Mouse (Mus musculus) embryo, embryonic 10 days (tissue): ENCODE measurements around the gene Mylk4.
A peak's percentile ranks its signal among the peaks of the same experiment; 100 is the strongest.

Experiments used
- DNase-seq: peaks from one replicate; pipeline ENCODE4 v3.0.0-alpha.2; 2015; ENCODE audit warnings: low spot score

Mylk4 gene

GRCm38 (mm10) chr13:32783816-32784215, at the start of gene Mylk4:
Mylk4 (minus strand) TSS chr13:32783954.
- DNase-seq = no peak

- DNase-seq = no peak
Measured at GRCm38 (mm10) chr13:32833237-32833636, 49.5 kb upstream of the Mylk4 start.

- DNase-seq = no peak
Measured at GRCm38 (mm10) chr13:32832776-32833175, 49.0 kb upstream of the Mylk4 start.

- DNase-seq = no peak
Measured at GRCm38 (mm10) chr13:32831505-32832273, 47.9 kb upstream of the Mylk4 start.

DNA sequence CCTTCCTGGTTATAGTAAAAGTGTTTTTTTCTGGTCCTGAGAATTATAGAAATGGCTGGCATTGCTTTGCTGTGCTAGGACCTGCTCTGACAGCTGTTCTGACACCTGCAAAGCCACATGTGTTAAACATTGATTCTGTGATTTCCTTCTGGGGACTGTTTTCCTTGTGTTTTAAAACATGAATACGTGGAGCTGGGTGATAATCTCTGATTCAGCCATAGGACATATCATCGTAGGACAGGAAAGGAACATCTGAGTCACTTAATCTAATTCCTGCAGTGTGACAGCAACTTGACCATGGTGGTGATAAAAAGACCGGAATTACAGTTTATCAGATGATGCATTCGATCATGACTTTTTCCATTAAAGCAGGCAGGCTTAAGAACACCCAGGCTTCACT, 45.1 kb upstream of the Mylk4 start:
- DNase-seq = no peak

DNA sequence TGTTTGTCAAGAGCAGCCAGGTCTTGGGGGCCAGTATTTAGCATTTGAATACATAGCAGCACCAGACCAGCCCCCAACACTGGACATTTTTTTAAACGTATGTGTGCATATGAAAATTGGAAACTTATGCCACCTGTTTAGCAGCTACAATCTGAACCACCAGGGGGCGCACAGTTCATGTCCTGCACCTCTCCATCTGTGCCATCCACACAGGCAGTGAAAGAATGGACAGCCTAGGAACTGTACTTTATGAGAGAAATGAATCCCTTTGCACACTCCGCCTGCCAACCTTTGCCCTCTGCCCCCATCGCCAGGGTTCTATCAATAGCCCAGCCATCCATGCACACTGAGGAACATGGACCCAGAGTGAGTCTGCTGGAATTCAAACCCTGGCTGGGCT, 44.2 kb upstream of the Mylk4 start:
- peak; percentile 66 for DNase-seq

- no peak for DNase-seq
Measured at GRCm38 (mm10) chr13:32827111-32827822, 43.5 kb upstream of the Mylk4 start.

- no peak for DNase-seq
Measured at GRCm38 (mm10) chr13:32825546-32825945, 41.8 kb upstream of the Mylk4 start.

DNA sequence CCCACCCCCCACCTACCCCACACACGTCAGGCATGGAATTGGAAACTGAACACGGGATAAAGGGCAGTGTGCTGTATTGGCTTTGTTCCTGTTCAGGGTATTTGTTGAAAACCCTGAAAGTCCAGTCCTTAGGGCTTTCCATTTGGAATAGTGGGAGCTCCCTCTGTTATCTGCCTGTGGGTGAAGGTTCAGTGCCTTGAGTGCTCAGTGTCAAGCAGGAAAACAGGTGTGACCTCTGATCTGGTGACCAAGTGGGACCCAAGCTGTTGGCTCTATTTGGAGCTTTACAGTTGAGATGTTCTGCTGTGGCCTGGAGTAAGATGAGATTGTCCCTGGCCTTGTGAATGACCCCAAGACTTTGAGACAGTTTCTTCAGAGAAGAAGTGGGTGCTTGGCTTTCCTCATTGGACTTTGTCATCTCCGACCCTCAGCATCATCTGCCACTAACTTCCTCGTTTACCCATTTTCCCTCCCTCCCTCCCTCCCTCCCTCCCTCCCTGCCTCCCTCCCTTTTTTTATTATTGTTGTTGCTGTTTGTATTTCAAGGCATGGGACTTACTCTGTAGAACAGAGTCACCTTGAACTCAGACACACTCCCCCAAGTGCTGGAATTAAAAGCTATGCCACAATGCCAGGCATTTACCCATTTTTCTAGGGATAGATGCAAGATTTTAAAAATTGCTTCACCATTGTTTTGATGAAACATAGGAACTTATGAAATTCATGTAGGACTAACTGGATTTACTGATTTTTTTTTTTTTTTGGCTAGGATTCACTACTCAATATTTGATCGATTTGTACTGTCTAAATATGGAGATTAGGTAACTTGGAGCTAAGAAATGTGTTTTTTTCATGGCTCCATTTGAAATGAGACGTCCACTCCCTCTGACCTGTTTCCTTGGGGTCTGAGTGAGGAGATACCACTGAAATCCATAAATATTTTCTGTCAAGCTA, 40.9 kb upstream of the Mylk4 start:
- no peak for DNase-seq

DNA sequence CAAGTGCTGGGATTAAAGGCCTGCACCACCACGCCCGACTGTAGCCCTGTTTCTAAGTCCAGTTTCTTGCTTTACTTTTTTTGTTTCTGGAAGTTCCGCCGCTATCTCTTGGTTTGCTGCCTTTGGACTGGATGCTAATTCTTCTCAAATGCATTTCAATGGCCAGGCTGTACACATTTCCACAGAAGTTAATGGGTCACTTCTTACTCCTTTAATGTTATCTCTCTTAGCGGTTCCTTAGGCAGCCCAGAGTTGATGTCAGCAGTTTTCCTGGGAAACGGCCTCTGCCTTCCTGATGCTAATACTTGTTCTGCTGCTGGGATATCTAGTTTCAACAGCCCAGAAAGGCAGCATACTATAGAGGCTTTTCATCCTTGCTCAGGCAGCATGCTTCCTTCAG, 39.4 kb upstream of the Mylk4 start:
- no peak for DNase-seq

- no peak for DNase-seq
Measured at GRCm38 (mm10) chr13:32821671-32822070, 37.9 kb upstream of the Mylk4 start.

- no peak for DNase-seq
Measured at GRCm38 (mm10) chr13:32819926-32820325, 36.2 kb upstream of the Mylk4 start.

GRCm38 (mm10) chr13:32819241-32819640, 35.5 kb upstream of the Mylk4 start:
- DNase-seq = no peak

- DNase-seq = no peak
Measured at GRCm38 (mm10) chr13:32807624-32808023, 23.9 kb upstream of the Mylk4 start.

GRCm38 (mm10) chr13:32806820-32807219, 23.1 kb upstream of the Mylk4 start:
- DNase-seq = no peak

DNA sequence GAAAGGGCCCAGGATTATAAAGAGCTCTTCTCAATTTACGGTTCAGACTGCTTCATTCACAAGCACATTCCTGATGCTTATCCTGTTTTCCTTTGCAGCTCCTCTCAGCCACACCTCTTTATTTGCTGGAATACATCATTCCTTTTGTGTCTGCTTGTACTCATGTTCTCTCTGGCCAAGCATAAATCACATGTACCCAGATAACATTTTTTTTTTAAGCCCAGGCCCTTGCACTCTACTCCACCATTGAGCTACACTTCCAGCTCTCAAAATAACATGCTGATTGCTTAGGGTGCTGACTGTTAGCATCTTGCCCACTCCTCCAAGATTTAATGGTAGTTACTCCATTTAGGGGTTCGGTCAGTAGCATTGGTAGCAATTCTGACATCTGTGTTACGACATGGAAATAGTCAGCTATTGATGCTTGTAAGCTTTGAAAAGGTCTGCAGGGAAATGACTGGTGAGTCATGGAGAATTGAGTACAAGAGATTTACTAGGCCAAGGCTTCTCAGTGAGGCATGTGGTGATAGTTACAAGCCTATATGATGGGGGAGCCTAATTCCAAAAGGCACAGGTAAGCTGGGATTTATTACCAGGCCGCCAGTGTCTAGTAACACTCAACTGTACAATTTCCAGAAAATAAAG, 20.1 kb upstream of the Mylk4 start:
- no peak for DNase-seq

DNA sequence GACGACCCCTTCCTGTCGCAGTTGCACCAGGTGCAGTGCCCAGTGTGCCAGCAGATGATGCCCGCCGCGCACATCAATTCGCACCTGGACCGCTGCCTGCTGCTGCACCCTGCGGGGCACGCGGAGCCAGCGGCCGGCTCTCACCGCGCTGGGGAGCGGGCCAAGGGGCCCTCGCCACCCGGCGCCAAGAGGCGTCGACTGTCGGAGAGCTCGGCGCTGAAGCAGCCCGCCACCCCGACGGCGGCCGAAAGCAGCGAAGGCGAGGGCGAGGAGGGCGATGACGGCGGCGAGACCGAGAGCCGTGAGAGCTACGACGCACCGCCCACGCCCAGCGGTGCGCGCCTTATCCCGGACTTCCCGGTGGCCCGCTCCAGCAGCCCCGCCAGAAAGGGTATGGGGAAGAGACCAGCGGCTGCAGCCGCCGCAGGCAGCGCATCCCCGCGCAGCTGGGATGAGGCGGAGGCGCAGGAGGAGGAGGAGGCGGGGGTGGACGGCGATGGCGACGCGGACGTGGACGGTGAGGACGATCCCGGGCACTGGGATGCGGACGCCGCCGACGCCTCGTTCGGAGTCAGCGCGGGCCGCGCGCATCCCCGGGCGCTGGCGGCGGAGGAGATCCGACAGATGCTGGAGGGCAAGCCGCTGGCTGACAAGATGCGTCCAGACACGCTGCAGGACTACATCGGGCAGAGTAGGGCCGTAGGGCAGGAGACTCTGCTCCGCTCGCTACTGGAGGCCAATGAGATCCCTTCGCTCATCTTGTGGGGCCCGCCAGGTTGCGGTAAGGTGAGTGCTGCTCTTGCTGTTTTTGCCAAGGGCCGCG, 18.7 kb upstream of the Mylk4 start, which contains the start of gene D930007J09Rik:
TSS of gene D930007J09Rik (minus strand) at position 591 of the 823 bp plus-strand sequence.
- peak; percentile 52 for DNase-seq

DNA sequence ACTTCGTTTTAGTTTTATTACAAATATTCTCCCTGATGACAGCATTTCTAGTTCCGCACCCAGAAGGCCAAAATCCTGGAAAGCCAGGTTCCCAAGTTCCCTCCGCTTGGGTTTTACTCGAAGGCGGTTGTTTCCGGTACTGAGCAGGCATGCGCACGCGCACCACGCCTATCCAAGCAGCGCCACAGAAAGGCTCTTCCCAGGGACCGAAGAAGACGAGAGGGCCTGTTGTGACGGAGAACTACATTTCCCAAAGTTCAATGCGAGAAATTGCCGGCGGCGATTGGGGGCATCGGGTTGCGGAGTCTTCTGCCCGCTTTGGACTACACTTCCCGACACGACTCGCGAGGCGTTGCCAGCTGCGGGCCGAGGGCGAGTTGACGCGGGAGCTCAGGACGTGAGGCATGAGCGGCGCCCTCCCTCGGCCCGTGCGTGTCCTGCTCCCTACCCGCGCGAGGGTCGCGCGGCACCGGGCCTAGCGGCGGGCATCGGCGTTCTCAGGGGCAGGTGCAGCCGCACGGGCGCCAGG, 18.0 kb upstream of the Mylk4 start, which contains the start of gene Wrnip1:
TSS of gene Wrnip1 (plus strand) at position 346 of the 529 bp plus-strand sequence.
- peak; percentile 98 for DNase-seq

DNA sequence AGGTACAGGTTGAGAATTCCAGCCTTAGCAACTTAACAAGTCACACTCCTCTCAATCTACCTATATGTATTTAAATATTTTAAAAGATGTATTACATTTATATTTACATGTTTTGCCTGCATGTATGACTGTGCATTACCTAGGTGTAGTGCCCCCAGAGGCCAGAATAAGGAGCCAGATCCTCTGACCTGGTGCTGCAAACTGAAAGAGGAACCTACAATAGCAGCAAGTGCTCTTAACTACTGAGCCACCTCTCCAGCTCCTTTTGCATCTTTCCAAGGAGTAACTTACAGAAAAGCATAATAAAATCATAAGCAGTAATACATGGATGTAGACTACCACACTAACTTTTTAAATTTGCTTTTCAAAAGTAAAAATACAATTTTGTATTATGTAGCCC, 17.1 kb upstream of the Mylk4 start:
- no peak for DNase-seq

- DNase-seq = no peak
Measured at GRCm38 (mm10) chr13:32799131-32799530, 15.4 kb upstream of the Mylk4 start.
